Mouse (Mus musculus) right cerebral cortex, postnatal 36 days (tissue): ENCODE results near the gene Rab4b.

ENCODE experiments used
- DNase-seq, 2 experiments: peaks; one replicate each; pipeline ENCODE4 v3.0.0; 2022; ENCODE audit warnings: low spot score in 2 of 2, mixed read lengths in 1 of 2

The Rab4b gene

GRCm38 (mm10) chr7:27160921-27161320 is 17.8 kb downstream of the Rab4b start:
- DNase-seq, result no peak

GRCm38 (mm10) chr7:27159882-27160281 is 18.8 kb downstream of the Rab4b start:
- DNase-seq, result peak; percentile 86 to 87

GRCm38 (mm10) chr7:27159256-27159655 is 19.4 kb downstream of the Rab4b start:
- DNase-seq, result no peak

- DNase-seq, result no peak
Measured at GRCm38 (mm10) chr7:27158171-27158570, 20.5 kb downstream of the Rab4b start.

- peak; percentile 66 to 76 for DNase-seq
Measured at GRCm38 (mm10) chr7:27156005-27156404, 22.7 kb downstream of the Rab4b start.

GRCm38 (mm10) chr7:27153205-27153764 is 25.4 kb downstream of the Rab4b start, which contains the start of gene Cyp2t4:
Gene Cyp2t4, plus strand, starts transcription at chr7:27153714.
- no peak for DNase-seq

- no peak for DNase-seq
Measured at GRCm38 (mm10) chr7:27136410-27136996, 42.2 kb downstream of the Rab4b start.

- no peak for DNase-seq
Measured at GRCm38 (mm10) chr7:27133757-27134156, 44.9 kb downstream of the Rab4b start.

- DNase-seq, result no peak
Measured at GRCm38 (mm10) chr7:27133156-27133555, 45.5 kb downstream of the Rab4b start.

- DNase-seq, result no peak
Measured at GRCm38 (mm10) chr7:27132588-27132987, 46.1 kb downstream of the Rab4b start.

GRCm38 (mm10) chr7:27131387-27131786 is 47.3 kb downstream of the Rab4b start:
- DNase-seq, result no peak

GRCm38 (mm10) chr7:27130521-27131370 is 48.0 kb downstream of the Rab4b start:
- DNase-seq, result no peak

- no peak for DNase-seq
Measured at GRCm38 (mm10) chr7:27129811-27130210, 48.9 kb downstream of the Rab4b start.

GRCm38 (mm10) chr7:27128946-27129345 is 49.8 kb downstream of the Rab4b start:
- no peak for DNase-seq

GRCm38 (mm10) chr7:27128162-27128561 is 50.5 kb downstream of the Rab4b start:
- DNase-seq, result peak; percentile 30 to 31

- DNase-seq, result no peak
Measured at GRCm38 (mm10) chr7:27124969-27125368, 53.7 kb downstream of the Rab4b start.

- no peak for DNase-seq
Measured at GRCm38 (mm10) chr7:27124305-27124832, 54.3 kb downstream of the Rab4b start.

- no peak for DNase-seq
Measured at GRCm38 (mm10) chr7:27119676-27120075, 59.0 kb downstream of the Rab4b start, which contains the start of gene Cyp2f2. Gene Cyp2f2, plus strand, starts transcription at chr7:27119909.
